Mouse (Mus musculus): ENCODE data around the gene Dpp6.

Dpp6 gene

DNA sequence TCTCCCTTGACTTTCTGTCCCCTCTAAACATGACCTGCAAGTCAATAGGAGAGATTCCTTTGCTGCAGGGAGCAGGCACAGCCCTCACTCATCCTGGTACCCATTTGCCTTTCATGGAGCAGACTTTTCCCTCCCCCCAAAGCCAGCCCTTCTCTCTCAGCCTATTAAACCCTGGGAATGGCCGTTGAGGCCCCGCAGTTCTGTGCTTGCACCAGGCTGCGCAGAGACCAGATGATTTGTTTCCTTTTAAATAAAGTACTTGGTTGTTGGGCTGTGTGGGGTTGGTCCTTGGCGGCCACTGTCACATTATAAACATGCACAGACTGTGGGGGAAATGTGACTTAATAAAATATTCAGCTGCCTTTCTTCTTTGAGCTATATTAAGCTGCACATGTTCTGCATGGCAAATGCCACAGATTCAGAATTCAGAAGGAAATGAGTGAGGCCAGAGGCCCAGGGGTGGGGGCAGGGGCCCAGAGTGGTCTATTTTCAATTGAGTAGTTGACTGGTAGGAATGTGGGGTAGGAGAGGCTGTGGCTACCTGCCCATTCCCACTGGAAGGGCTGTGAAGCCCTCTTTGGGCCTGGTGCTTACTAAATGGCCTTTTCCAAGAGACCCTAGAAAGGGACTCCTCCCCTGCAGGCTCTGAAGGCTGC is 489.6 kb downstream of the Dpp6 start:
- no peak for DNase-seq

DNA sequence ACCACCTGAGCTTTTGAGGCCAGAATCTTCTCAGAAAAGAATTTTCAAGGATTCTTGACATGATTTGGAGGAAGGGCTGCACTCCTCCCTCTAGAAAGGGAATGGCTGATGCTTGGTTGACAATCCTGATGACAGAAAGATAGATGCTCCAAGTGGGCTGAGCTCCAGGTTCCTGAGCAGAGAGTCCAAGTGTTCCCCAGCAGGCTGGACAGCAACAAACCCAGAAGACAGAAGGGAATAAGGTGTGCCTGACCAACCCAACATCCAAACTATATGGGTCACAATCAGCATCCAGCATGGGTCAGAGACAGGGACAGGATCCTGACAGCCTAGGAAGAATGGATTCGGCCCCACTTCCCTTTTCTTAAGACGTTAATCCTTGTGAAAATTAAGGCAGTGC is 493.2 kb downstream of the Dpp6 start:
- DNase-seq = no peak

DNA sequence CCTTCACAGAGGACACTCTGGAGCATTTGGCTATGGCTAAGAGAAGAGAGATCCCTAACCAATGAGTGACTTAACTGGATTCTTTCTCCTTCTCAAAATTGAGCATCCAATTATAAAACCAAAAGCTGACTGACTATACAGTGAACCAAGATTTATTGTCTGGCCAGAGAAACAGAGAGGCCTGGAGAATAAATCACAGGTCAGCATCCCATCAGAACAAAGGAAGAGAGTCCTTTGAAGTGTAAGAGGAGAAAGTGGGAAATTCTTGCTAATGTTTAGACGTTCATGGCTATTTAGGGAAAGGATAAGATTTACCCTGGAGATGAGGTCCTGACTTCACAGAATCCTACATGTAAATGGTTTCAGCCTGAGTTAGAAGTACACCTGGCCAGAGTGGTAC is 499.7 kb downstream of the Dpp6 start:
- no peak for DNase-seq

DNA sequence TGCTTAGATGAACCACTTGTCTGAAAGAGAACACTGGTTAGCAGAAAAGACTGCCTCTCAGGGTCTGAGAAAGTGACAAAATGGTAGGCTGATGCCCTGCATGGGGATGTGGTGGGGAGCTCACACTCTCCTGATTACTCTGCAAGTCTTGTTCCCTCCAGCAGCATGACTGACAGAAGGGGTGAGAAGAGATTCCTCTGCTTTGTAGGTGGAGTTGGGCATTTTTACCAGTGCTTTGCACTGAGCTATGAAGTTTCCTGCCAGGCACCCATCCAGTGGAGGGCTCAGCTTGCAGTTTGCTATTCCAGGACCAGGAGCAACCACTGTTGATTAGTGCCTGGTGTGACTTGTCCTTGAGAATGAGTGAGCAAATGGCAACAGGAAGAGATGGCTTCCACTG is 500.3 kb downstream of the Dpp6 start:
- DNase-seq = no peak

DNA sequence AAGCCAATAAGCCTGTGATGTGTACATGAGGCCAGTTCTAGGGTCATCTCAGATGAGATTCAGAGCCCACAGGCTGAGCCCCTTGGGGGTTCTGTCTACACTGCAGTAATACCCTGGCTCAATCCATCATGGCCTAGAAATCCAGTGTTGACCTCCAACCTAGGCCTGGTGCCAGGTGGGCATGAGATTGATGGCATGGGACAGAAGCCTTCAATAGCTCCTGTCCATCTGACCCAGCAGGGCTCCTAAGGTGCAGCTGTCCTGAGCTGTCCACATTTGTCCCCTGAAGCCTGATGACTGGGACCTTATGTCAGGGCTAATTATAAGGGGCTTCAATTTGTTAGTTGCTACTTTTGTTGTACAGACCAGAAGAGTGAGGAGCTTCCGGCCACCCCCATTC is 500.8 kb downstream of the Dpp6 start:
- DNase-seq = no peak

DNA sequence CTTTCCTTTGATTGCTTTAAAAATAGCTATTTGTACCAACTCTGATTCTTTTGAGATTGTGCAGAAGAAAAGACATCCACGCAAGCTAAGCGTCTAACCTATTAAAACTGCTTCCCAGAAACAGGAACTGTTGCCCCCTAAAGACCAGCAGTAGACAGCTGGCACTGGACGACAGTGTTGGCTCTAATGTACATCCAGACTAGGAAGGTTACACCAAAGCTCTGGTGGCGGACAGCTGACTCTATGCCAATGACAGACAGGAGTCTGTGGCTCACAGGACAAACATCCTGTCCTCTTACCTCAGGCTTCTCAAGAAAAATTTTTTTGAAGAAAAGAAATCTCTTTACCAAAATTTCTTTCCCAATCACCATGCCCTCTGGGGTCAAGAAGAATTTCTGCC is 502.7 kb downstream of the Dpp6 start:
- DNase-seq = no peak

DNA sequence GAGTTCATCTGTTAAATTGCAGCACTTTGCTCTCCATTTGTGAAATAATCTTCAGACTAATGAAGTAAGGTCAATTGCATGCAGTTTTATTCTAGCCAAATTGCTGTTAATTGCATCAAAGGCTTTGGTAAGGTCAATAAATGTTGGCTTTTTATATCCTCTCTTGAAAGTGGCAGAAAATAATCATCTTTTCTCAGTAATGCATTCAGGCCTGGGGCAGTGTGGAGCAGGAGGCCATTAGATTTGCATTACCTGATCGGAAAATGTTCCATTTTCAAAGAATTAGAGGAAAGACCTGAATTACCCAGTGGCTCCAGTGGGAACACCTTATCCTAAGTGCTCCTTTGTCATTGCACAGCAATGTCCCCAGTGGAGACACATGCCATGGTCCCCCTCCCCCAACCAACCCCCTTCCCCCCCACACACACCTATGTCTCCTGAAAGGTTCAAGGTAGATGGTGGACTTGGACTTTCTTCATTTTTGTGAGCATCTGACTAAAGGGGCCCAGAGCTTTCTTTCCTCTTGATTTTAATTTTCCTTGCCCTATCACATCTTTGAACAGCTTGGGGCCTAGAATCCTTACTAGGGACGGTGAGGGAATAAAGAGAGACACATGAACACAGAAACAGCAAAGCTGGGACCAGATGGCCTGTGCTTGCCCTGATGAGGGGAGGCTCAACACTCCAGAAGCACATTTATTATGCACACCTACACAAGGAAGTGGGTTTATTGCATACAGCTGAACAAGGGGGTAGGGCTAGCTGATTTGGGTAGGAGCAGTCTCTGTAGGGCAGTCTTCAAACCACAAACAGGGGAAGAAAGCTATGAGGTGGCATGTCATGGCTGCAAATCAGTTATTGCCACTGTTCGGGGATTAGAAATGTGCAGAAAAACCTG is 506.1 kb downstream of the Dpp6 start:
- DNase-seq = no peak

DNA sequence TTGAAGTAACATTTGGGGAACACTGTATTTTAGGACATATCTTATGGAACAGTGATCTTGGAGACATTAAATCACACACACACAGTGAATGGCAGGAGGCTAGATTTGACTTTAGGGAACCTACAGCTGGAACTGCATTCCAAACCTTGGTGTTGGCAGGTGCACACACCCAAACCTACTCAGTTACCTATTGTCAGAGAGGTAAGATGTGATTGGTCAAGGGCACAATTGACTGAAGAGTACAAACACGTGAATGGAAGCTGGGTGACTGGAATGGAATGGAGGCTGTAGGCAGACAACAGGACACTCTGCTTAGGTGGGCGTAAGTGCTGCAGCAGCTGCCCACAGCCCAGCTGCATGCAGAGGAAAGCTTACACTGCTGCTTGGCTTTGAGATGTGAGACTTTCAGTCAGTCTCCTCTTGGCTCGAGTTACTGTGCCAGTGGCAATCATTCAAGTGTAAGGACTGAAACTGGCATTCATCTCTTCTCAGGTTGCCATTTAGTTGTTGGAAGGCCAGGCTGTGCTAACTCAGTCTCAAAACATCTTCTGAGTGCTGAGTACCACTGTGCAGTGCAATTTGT is 507.4 kb downstream of the Dpp6 start:
- DNase-seq = no peak

DNA sequence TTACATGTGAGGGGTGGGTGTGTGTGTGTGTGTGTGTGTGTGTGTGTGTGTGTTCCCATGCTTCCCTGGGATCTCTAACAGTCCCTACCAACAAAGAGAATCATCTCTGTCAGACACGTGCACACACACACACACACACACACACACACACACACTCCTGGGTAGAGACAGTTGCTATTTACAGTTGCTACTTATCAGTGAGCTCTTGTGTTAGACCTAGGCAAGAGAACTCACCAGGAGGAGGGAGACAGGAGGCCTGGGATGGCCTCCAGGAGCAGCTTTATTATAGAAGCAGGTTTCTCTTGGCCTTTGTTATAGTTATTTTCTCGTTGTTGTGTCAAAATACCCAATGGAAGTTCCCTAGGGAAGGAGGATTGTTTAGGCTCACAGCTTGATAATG is 519.7 kb downstream of the Dpp6 start:
- no peak for DNase-seq

DNA sequence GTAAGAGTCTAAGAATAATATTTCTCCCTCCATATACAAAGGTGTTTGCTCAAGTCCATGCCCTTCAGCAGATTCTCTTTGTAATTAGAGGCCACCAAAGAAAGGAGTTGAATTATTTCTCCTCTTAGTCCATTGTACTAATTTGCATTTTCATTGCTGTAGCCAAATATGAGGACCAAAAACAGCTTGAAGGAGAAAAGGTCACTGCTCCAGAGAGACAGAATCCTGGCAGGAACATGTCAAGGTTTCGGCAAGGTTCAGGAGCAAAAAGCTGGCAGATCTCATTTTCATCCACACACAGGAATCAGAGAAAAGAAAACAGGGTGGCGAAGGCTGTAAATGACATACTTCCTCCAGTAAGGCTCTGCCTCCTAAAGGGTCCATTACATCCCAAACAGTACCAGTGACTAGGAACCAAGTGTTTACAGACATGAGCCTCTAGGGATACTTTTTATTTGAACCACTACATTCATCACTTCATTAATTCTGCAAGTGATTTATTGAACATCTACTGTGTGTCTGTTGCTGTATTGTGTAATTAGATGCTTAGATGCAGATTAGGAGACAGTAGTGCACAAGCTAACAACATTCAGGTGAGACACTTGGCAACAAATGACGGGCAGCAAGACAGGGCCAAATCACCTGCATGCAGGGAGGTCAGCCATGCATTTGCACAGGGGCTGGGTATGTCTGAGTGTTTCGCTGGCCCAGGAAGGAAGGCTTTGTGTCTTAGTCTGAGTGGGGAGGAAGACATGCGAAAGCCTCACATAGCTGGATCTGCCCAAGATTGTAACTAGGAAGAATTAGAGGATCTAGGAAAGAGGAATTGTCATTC is 522.4 kb downstream of the Dpp6 start:
- no peak for DNase-seq

DNA sequence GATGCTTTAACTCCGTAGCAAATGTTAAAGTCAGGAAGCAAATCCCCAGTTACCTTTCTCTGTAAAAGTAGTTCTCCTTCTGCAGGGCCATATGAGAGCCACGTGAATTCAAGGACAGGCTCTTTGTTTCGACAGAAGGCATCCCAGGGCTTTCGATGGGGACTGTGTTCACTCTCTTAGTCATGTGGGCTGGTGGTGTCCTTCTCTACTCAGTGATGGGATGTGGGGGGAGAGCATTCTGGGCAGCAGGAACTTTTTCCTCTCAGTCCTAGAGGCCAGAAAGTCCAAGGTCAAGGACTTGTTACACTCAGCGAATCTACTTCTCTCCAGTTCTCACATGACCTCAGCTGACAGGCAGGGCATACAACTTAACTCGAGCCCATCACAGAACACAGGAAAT is 525.3 kb downstream of the Dpp6 start:
- DNase-seq = no peak

DNA sequence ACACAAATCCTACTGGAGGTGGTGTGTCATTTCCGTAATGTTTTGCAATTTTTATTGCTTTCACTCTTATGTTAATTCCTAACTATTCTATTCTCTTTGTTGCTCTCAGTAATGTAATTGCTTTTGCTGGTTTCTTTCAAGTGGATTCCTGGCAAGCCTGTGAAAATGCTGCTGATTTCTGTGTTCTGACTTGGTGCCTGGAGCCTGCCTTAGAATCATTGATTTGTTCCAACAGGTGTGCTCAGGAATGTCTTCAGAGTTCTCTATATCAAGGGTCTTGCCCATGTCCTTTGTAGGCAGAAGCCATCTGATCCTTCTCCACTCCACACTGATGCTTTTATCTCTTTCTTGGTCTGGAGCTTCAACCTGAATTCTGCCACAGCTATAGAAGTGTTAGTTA is 526.6 kb downstream of the Dpp6 start:
- no peak for DNase-seq

DNA sequence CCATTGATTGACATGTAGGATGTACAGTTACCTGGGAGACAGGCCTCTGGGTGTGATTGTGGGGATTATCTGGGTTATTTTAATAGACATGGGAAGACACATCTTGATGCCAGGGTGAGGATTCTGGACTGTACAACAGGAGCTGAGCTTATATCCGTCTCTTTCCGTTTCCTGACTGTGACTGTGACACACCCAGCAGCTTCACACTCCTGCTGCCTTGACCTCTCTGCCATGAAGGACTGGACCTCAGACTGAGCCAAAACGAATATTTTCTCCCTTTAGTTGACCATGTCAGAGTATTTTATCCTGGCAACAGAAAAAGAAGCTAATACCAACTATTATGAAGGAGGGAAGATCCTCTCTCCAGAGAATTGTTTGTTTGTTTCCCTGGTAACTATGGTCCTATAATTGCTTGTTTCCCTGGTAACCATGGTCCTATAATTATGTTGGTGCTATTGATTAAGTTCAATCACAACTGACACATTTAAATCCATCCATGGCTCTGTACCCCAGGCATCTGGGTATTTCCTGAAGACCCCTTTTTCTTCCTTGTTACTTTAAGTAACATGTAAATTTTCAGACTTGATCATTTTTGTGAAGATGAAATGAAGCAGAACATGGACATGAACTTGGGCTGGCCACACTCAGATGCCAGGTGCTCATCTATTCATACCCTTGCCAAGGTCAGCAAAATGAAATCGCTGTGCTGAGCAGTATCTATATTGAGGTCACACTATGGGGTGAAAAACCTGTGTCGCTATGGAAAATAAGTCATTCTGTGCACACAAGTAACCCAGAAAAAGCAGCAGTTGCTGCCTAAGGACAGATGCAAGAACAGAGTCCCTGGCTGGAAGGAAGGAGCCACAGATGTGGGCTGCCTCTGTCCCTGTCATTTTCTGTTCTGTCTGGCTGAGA is 531.4 kb downstream of the Dpp6 start:
- no peak for DNase-seq

DNA sequence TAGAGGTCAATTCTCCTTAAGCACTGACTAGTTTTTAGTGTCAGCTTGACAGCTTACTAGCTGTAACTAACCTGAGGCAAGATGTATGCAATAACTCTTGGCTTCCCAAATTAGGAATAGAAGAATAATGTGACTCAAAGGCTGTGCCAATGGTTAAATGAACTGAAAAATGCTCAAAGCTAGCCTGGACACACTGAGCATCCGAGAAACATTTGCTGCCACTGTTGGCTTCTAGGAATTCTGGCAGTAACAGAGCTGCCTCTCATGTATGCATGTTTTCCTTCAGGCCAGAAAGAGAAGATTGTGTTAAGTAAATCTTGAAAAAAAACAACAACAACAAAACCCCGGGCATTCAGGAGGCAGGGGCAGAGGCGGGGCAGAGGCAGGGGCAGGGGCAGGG is 540.6 kb downstream of the Dpp6 start:
- DNase-seq = no peak

DNA sequence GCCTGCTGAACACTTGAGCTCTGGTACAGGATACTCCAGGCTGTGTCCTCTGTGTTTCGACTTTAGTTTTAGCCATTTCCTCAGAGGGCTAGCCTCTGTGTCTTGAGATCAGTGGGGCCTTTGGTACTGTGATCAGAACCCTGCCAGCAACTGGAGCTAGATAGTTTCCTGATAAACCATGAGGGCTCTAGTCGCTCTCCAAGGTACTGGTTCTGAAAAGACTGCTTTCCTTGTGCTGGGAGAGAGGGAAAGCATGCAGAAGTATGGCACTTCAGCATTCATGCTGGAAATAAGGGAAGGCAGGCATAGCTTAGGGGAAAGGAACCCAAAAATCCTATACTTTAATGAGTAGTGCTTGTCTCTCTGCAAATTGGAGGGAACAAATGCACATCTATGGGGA is 548.9 kb downstream of the Dpp6 start:
- no peak for DNase-seq

DNA sequence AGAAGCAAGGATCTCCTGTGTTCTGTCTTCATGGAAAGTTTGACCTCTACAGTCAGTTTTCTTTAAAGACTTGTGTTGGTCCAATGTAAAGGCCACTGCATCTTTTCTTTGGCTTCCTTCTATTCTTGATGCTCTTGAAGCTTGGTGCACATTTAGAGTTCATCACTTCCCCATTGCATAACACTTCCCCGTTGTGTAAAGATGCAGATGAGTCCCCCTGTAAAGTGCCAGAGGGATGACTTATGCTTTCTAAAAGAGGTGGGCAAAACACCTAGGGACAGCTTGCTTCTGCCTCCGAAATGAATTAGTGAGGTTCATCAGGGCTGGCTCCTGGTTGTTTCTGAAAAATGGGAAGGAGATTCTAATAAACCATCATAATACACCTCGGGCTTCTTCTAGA is 553.8 kb downstream of the Dpp6 start:
- no peak for DNase-seq

DNA sequence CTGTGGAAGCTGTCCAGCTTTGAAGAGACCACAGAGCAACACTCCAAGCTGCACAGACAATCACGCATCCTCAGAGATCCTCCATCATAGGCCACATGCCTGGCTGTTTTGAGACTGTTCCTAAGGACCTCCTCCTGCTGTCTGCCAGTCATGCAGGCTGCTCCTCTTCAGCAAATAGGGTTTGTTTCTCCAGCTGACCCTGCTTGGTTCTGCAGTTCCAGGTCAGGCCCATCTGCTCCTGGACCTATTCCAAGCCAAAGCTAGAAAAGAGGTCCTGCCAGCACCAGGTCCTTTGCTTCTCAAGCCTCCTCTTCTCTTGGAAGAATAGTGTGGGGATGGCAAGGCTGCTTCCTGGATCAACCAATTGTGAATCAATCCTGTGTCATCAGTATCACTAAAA is 556.9 kb downstream of the Dpp6 start:
- DNase-seq = no peak

DNA sequence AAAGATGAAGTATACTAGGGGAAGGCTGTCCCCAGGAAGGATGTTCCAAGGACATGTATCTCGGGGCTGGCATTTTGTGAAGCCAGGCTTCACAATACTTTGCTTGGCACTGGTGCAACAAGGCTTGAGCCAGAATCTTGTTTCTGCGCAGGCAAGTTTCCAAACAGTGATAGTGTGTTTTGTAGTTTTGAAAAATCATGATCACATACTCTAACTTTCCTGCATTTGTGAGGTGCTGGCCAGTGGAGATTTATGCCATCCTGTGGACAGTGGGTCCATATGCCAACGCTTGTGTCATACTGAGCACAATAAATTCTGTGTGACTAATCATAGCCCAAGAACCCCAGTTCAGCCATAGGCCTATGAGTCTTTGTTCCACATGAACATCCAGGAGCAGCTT is 558.8 kb downstream of the Dpp6 start:
- DNase-seq = no peak

DNA sequence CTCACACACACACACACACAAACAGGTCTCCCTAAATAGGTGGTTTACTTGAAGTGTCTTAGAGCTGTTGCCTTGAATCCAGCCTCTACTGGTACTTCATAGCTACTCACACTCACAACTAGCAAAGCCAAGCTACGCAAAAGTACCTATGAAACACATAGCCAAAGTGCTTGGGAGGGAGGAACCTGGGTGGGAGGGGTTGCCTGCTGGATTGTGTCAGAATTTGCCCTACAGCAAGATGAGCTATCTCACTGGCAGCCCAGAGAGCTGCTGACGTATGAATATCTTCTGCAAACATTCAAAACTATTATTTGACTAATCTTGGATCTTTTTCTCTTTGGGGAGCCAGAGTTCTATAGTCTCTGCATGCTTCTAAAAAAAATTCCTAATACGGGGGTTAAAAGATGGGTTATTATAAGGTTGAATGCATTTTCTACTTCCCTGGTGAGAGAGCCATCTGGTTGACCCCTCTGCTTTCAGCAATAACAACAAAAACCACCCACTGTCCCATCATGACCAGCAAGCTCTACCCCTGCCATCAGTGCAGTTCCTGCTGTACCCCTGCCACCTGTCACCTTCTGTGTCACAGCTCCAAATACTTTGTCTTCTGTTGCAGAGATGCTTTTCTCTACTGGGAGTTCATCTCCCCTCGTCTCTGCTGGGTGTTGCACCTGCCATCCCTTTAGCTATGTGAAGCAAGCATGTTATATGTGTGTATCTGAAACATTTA is 563.8 kb downstream of the Dpp6 start:
- DNase-seq = no peak

DNA sequence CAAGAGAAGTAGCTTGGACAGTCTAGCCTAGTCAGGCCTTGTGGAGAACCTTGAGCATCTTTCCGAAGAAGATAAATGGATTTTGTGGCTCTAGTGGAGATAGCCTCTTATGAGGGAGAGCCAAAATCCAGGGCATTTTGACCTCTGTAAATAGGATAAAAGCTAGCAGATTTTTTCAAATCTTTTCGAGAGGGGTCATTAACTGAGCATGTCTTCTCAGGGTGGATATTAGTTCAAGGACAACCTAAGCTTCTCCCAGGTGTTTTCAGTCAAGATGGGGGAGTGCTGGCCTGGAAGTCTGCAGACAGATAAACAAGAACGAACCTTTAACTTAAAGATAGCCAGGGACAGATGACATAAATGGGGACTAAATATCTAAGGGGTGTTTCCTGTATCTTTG is 581.4 kb downstream of the Dpp6 start:
- DNase-seq = no peak

DNA sequence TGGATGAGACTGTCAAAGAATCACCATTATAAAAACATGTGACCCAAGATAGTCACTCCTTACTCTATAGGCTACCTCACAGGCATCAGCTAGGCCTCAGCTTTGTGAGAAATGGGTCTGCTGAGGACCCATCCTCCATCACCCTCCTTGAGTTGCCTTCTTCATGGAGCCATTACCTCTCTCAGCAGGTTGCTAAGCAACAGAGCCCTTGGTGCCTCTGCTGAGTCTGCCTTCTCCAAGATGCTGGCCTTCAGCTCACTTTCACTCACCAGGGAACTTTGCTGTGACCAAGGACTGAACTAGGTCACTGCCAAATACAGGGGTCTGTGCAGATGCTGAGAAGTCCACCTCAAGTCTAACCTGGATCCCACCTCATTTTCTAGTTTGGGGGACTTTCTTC is 582.1 kb downstream of the Dpp6 start:
- no peak for DNase-seq

DNA sequence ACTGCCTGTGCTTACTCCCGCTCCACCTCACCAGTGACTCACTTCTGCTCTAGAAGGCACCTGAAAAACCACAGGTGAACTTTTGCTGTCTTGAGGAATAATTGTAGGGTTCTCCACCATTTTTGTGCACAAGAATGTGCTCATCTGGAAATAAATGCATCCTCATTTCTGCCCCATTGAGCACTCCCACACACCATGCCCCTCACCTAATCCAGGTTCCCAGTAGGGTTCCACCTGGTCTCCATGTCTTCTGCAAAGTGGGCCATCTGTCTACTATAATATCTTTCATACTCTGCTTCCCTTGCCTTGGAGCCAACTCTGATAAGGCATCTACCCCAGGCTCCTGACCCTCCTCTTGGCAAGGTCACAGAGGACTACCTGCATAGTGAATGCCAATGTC is 585.6 kb downstream of the Dpp6 start:
- DNase-seq = no peak
